Mouse (Mus musculus) MEL (cell line): Measurements from ENCODE around the gene H3f3a.

Experiments
- CTCF ChIP-seq, 3 experiments: IDR thresholded peaks in 2 of 3; conservative IDR thresholded peaks in 1 of 3; 2 replicates each; pipeline ENCODE4 v1.5.1; 2011 to 2012; ENCODE audit warnings: low read length in 3 of 3, low read depth in 2 of 3, mild to moderate bottlenecking in 2 of 3, improper control_type of control experiment in 1 of 3, inconsistent platforms in 1 of 3, mixed read lengths in 1 of 3, moderate library complexity in 1 of 3; ENCODE audit not compliant: control insufficient read depth in 1 of 3, insufficient read depth in 1 of 3, poor library complexity in 1 of 3, severe bottlenecking in 1 of 3
- ELF1 ChIP-seq: IDR thresholded peaks from 2 replicates; pipeline ENCODE4 v1.6.1; 2014; ENCODE audit warnings: low read depth, mild to moderate bottlenecking, inconsistent platforms, low read length, improper control_type of control experiment, moderate library complexity
- KAT2A ChIP-seq: conservative IDR thresholded peaks from 2 replicates; pipeline ENCODE4 v1.6.1; 2012; ENCODE audit warnings: low read depth, low read length, improper control_type of control experiment, inconsistent platforms
- POLR2A ChIP-seq, 2 experiments: IDR thresholded peaks; 2 replicates each; pipeline ENCODE4 v1.6.1; 2011 to 2012; ENCODE audit warnings: low read length in 2 of 2, mild to moderate bottlenecking in 2 of 2, control low read depth in 1 of 2, improper control_type of control experiment in 1 of 2, low read depth in 1 of 2, moderate library complexity in 1 of 2; ENCODE audit not compliant: control insufficient read depth in 1 of 2, insufficient read depth in 1 of 2, poor library complexity in 1 of 2
- POLR2AphosphoS2 ChIP-seq: IDR thresholded peaks from 2 replicates; pipeline ENCODE4 v1.6.1; 2011; ENCODE audit warnings: low read length, improper control_type of control experiment
- RCOR1 ChIP-seq: IDR thresholded peaks from 2 replicates; pipeline ENCODE4 v1.6.1; 2012; ENCODE audit warnings: low read depth, mild to moderate bottlenecking, inconsistent platforms, low read length, improper control_type of control experiment
- TBP ChIP-seq: IDR thresholded peaks from 2 replicates; pipeline ENCODE4 v1.8.0; 2011; ENCODE audit warnings: low read depth, low read length, improper control_type of control experiment

GRCm38 (mm10) chr1:180810976-180811375 lies 2.8 kb downstream of the H3f3a start:
- TF ChIP-seq ELF1, result no peak
- TF ChIP-seq POLR2AphosphoS2, result no peak
- no peak for TF ChIP-seq TBP
- peak in 2 of 3 experiments; percentile 21 to 62; a peak in 3 of 6 replicates for TF ChIP-seq CTCF (IDR thresholded peaks at IDR 0.05 in 2 of 3, conservative IDR thresholded peaks at IDR 0.05 in 1 of 3; ENCODE audit: control insufficient read depth in 1 of 3, insufficient read depth in 1 of 3, low read depth in 2 of 3, low read length in 3 of 3, poor library complexity in 1 of 3, severe bottlenecking in 1 of 3)
- no peak for TF ChIP-seq POLR2A (IDR thresholded peaks at IDR 0.05; ENCODE audit: control insufficient read depth in 1 of 2, insufficient read depth in 1 of 2, low read depth in 1 of 2, low read length in 2 of 2, poor library complexity in 1 of 2)
- TF ChIP-seq RCOR1, result no peak
- TF ChIP-seq KAT2A, result no peak
